25 mouse cellular contexts compared by ENCODE assay signal in the genomic region with DNA sequence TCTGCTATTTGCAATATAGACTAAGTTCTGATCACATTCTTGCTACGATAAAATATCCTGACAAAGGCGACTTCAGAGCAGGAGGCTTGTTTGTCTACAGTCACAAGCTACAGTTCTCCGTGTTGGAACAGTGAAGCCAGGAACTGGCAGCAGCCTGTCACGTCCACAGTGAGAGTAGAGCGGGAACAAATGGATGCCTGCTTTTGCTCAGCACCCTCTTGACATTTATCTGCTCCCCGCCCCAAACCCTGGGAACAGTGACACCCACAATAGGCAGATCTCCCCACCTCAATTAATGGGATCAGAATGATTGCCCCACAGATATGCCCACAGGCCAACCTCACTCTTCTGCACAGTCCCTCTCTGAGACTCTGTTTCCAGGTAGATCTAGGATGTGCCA.
"Had no signal": no experiment of that assay in that cellular context is flagged by ENCODE, and none has a peak within 500 bp of the region (broad histone marks: within the 10 kb centered on the region; RNA-seq: fewer than 3 reads in every experiment).

No protein-coding gene starts in this region.

- H3K27me3 ChIP-seq: heart, embryonic 12.5 days; hindbrain, embryonic 12.5 days; intestine, embryonic 15.5 days; limb, embryonic 12.5 days; liver, embryonic 13.5 days; liver, embryonic 15.5 days had no signal

- H3K27ac ChIP-seq: gastrocnemius, adult 2 months; hindbrain, embryonic 10.5 days; hindbrain, embryonic 12.5 days; hindbrain, embryonic 14.5 days; intestine, embryonic 15.5 days; layer of hippocampus, adult 2 months; left cerebral cortex, adult 2 months; limb, embryonic 10.5 days; limb, embryonic 12.5 days; liver, embryonic 13.5 days; liver, embryonic 15.5 days had no signal

- DNase-seq: gastrocnemius, adult 2 months; gastrocnemius, postnatal 10 days; gastrocnemius, postnatal 25 days; kidney, adult 18-20 months; kidney, adult 8-10 months; kidney, postnatal 10 days; kidney, postnatal 25 days; kidney, postnatal 4 days; liver; liver, embryonic 13.5 days; liver, postnatal 0 days; lung, adult 2 months had no signal

- ATAC-seq: inflammation-experienced regulatory T-cells, adult 6 months; intestine, postnatal 0 days; liver, postnatal 0 days had no signal

- H3K4me1 ChIP-seq: hindbrain, embryonic 10.5 days; hindbrain, embryonic 12.5 days; intestine, embryonic 15.5 days; limb, embryonic 10.5 days; limb, embryonic 12.5 days had no signal

- H3K9ac ChIP-seq: heart, embryonic 12.5 days; hindbrain, embryonic 12.5 days; hindbrain, embryonic 14.5 days; intestine, embryonic 15.5 days; limb, embryonic 12.5 days; liver, embryonic 13.5 days; liver, embryonic 15.5 days; liver, postnatal 0 days had no signal

- H3K36me3 ChIP-seq: heart, embryonic 12.5 days; hindbrain, embryonic 10.5 days; hindbrain, embryonic 12.5 days; intestine, embryonic 15.5 days; limb, embryonic 10.5 days; limb, embryonic 12.5 days; liver, embryonic 13.5 days; liver, embryonic 15.5 days had no signal

- H3K4me3 ChIP-seq: gastrocnemius, adult 2 months; heart, embryonic 12.5 days; hindbrain, embryonic 10.5 days; hindbrain, embryonic 12.5 days; intestine, embryonic 15.5 days; layer of hippocampus, adult 2 months; left cerebral cortex, adult 2 months; limb, embryonic 10.5 days; limb, embryonic 12.5 days; liver, embryonic 13.5 days; liver, embryonic 15.5 days had no signal

- H3K9me3 ChIP-seq: heart, embryonic 12.5 days; hindbrain, embryonic 10.5 days; hindbrain, embryonic 12.5 days; intestine, embryonic 15.5 days; limb, embryonic 10.5 days; limb, embryonic 12.5 days; liver, embryonic 13.5 days; liver, embryonic 15.5 days had no signal

- H3K4me2 ChIP-seq: heart, embryonic 12.5 days; hindbrain, embryonic 12.5 days; hindbrain, embryonic 14.5 days; intestine, embryonic 15.5 days; limb, embryonic 12.5 days; liver, embryonic 11.5 days; liver, embryonic 13.5 days; liver, embryonic 15.5 days had no signal
